Mouse (Mus musculus): Measurements from ENCODE around the gene Lmf1.

The Lmf1 gene

GRCm38 (mm10) chr17:25571453-25571820 lies 7.4 kb upstream of the Lmf1 start:
- peaks cover 92% of the 10 kb centered on the region for H3K27me3 ChIP-seq (ENCODE audit: insufficient read depth, low read length)
- H3K4me1 ChIP-seq (replicated peaks; ENCODE audit: low read depth, low read length) = peaks cover 35% of the 10 kb centered on the region
- peak overlapping the region; percentile 83 for H3K4me3 ChIP-seq (replicated peaks; ENCODE audit: low read length)
- H3K9me3 ChIP-seq (ENCODE audit: low read length) = no peaks in the 10 kb centered on the region
- H3K36me3 ChIP-seq (ENCODE audit: insufficient read depth, low read length) = no peaks in the 10 kb centered on the region
- TF ChIP-seq CTCF (conservative IDR thresholded peaks at IDR 0.05; ENCODE audit: low read length) = no peak
- TF ChIP-seq NANOG (IDR thresholded peaks at IDR 0.05; ENCODE audit: borderline replicate concordance, low read length) = no peak
- no peak for TF ChIP-seq POU5F1 (IDR thresholded peaks at IDR 0.05; ENCODE audit: borderline replicate concordance, low read length)

DNA sequence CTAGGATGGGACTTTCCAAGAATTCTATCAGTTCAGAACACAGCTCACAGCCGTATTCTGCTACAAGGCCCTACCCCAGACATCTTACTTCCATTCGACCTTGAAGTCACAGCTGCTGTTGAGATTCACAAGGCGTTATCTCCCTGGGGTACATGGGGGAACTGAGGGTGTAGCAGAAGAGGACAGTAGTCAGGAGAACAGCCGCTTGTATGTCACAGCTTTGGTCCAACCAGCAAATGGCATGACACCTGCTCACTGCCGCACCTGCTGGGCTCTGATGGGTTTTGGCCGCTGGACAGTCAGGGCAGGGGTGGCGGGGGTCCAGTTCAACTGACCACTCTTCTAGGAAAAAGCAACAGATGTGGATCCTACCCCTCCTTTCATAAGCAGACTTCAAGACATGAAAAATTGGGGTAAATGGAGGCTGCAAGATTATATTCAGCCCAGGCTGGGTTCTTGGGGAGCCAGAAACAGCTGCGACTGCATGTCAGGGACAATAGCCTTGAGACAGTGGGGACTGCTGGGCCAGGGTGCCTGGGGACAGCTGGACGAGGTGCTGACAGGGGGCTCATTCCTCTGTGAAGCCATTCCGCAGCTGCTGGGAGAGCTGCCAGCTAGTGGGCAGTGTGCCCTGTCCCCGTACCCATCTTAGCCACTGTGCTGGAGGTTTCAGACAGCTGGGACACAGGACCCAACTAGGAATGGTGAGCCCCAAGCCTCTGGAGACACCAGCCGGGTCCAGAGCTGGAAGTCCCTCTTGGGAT lies 3.5 kb upstream of the Lmf1 start:
- no peak for TF ChIP-seq POU5F1 (IDR thresholded peaks at IDR 0.05; ENCODE audit: borderline replicate concordance, low read length)
- TF ChIP-seq NANOG (IDR thresholded peaks at IDR 0.05; ENCODE audit: borderline replicate concordance, low read length) = no peak
- no peak for TF ChIP-seq CTCF (conservative IDR thresholded peaks at IDR 0.05; ENCODE audit: low read length)
- H3K36me3 ChIP-seq (ENCODE audit: insufficient read depth, low read length) = peaks cover 4% of the 10 kb centered on the region; the same call in 1 of the 2 replicates
- H3K4me3 ChIP-seq (replicated peaks; ENCODE audit: low read length) = no peak overlapping the region
- no peaks in the 10 kb centered on the region for H3K9me3 ChIP-seq (ENCODE audit: low read length)
- H3K4me1 ChIP-seq (replicated peaks; ENCODE audit: low read depth, low read length) = peaks cover 29% of the 10 kb centered on the region
- H3K27me3 ChIP-seq (ENCODE audit: insufficient read depth, low read length) = peaks cover 71% of the 10 kb centered on the region

DNA sequence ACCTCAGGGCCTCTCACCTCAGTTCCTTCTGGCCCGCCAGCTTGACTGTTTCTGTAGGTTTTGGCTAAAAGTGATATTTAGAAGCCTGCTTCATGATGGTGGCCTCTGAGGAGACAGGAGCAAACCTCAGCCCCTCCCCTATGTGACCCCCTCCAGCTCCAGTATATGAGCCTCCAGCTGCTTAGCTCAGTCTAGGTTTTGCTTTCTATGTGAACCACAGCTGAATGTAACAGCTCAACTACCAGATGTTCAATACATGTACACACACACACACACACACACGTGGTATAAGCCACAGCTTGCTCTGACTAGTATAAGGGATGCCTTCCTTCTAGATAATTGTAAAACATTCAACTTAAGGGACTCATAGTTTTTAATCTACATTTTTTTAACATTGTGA lies 2.9 kb upstream of the Lmf1 start:
- TF ChIP-seq NANOG (IDR thresholded peaks at IDR 0.05; ENCODE audit: borderline replicate concordance, low read length) (no peak), CTCF (conservative IDR thresholded peaks at IDR 0.05; ENCODE audit: low read length) (no peak), POU5F1 (IDR thresholded peaks at IDR 0.05; ENCODE audit: borderline replicate concordance, low read length) (no peak)
- peaks cover 8% of the 10 kb centered on the region; the same call in 1 of the 2 replicates for H3K36me3 ChIP-seq (ENCODE audit: insufficient read depth, low read length)
- peaks cover 69% of the 10 kb centered on the region for H3K27me3 ChIP-seq (ENCODE audit: insufficient read depth, low read length)
- no peaks in the 10 kb centered on the region for H3K9me3 ChIP-seq (ENCODE audit: low read length)
- no peak overlapping the region for H3K4me3 ChIP-seq (replicated peaks; ENCODE audit: low read length)
- H3K4me1 ChIP-seq (replicated peaks; ENCODE audit: low read depth, low read length) = peaks cover 34% of the 10 kb centered on the region

GRCm38 (mm10) chr17:25577263-25577662 lies 1.6 kb upstream of the Lmf1 start:
- Histone ChIP-seq H3K27me3 (ENCODE audit: insufficient read depth, low read length) (peaks cover 57% of the 10 kb centered on the region), H3K4me3 (replicated peaks; ENCODE audit: low read length) (no peak overlapping the region), H3K4me1 (replicated peaks; ENCODE audit: low read depth, low read length) (peaks cover 40% of the 10 kb centered on the region), H3K9me3 (ENCODE audit: low read length) (no peaks in the 10 kb centered on the region), H3K36me3 (ENCODE audit: insufficient read depth, low read length) (peaks cover 8% of the 10 kb centered on the region; the same call in 1 of the 2 replicates)
- no peak for TF ChIP-seq POU5F1 (IDR thresholded peaks at IDR 0.05; ENCODE audit: borderline replicate concordance, low read length)
- TF ChIP-seq NANOG (IDR thresholded peaks at IDR 0.05; ENCODE audit: borderline replicate concordance, low read length) = no peak
- TF ChIP-seq CTCF (conservative IDR thresholded peaks at IDR 0.05; ENCODE audit: low read length) = no peak

DNA sequence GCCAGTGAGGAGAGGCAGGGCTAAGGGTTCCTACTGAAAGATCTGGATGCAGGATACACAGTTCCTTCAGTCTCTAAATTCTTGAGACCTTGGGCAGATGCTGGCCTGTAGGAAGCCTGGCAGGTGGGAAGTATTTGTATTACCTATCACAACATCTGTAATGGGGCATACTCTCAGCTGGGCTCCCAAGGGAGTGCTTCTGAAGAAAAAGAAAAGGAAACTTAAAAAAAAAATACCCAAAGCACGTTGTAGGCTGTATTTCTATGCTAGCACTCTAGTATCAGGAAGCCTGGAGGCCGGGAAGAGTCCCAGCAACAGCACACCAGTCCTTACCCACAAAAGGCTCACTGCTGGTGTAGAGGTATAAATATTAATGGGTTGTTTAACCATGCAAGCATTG lies 1.2 kb upstream of the Lmf1 start:
- Histone ChIP-seq H3K27me3 (ENCODE audit: insufficient read depth, low read length) (peaks cover 53% of the 10 kb centered on the region), H3K4me1 (replicated peaks; ENCODE audit: low read depth, low read length) (peaks cover 44% of the 10 kb centered on the region), H3K4me3 (replicated peaks; ENCODE audit: low read length) (no peak overlapping the region), H3K36me3 (ENCODE audit: insufficient read depth, low read length) (peaks cover 8% of the 10 kb centered on the region; the same call in 1 of the 2 replicates), H3K9me3 (ENCODE audit: low read length) (no peaks in the 10 kb centered on the region)
- TF ChIP-seq POU5F1 (IDR thresholded peaks at IDR 0.05; ENCODE audit: borderline replicate concordance, low read length) = no peak
- no peak for TF ChIP-seq CTCF (conservative IDR thresholded peaks at IDR 0.05; ENCODE audit: low read length)
- no peak for TF ChIP-seq NANOG (IDR thresholded peaks at IDR 0.05; ENCODE audit: borderline replicate concordance, low read length)

- no peak for TF ChIP-seq CTCF (conservative IDR thresholded peaks at IDR 0.05; ENCODE audit: low read length)
- TF ChIP-seq NANOG (IDR thresholded peaks at IDR 0.05; ENCODE audit: borderline replicate concordance, low read length) = no peak
- no peak for TF ChIP-seq POU5F1 (IDR thresholded peaks at IDR 0.05; ENCODE audit: borderline replicate concordance, low read length)
- H3K36me3 ChIP-seq (ENCODE audit: insufficient read depth, low read length) = peaks cover 8% of the 10 kb centered on the region; the same call in 1 of the 2 replicates
Observed at GRCm38 (mm10) chr17:25579332-25580047, 605 bp downstream of the Lmf1 start.

GRCm38 (mm10) chr17:25582076-25582475 lies 3.2 kb downstream of the Lmf1 start:
- H3K36me3 ChIP-seq (ENCODE audit: insufficient read depth, low read length) = peaks cover 33% of the 10 kb centered on the region
- H3K27me3 ChIP-seq (ENCODE audit: insufficient read depth, low read length) = peaks cover 10% of the 10 kb centered on the region
- H3K4me1 ChIP-seq (replicated peaks; ENCODE audit: low read depth, low read length) = peaks cover 52% of the 10 kb centered on the region
- no peak overlapping the region for H3K4me3 ChIP-seq (replicated peaks; ENCODE audit: low read length)
- TF ChIP-seq CTCF (conservative IDR thresholded peaks at IDR 0.05; ENCODE audit: low read length) = no peak
- TF ChIP-seq NANOG (IDR thresholded peaks at IDR 0.05; ENCODE audit: borderline replicate concordance, low read length) = no peak
- TF ChIP-seq POU5F1 (IDR thresholded peaks at IDR 0.05; ENCODE audit: borderline replicate concordance, low read length) = no peak
- H3K9me3 ChIP-seq (ENCODE audit: low read length) = no peaks in the 10 kb centered on the region

More at GRCm38 (mm10) chr17:25579332-25580047, 605 bp downstream of the Lmf1 start:
- H3K9me3 ChIP-seq (ENCODE audit: low read length) = no peaks in the 10 kb centered on the region
- peaks cover 52% of the 10 kb centered on the region for H3K4me1 ChIP-seq (replicated peaks; ENCODE audit: low read depth, low read length)
- peak overlapping the region; percentile 89 for H3K4me3 ChIP-seq (replicated peaks; ENCODE audit: low read length)
- H3K27me3 ChIP-seq (ENCODE audit: insufficient read depth, low read length) = peaks cover 35% of the 10 kb centered on the region

DNA sequence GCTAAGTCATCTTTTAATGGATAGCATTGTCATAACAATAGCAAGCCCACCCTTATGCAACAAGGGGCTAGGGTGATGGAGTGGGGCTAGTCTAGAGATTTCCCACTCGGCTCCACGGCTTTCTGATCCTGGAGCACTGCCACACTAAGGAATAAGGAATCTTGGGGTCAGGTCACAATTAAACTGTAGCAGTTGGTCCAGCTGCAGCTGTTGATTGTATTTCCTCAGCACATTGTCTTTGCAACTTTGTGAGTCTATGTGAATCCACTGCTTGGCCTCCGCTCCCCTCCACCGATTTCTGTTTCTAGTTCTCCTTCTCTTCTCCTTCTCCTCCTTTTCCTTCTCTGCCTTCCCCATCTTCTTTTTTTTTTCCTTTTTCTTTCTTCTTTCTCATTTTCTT lies 4.2 kb downstream of the Lmf1 start:
- H3K9me3 ChIP-seq (ENCODE audit: low read length) = no peaks in the 10 kb centered on the region
- H3K4me1 ChIP-seq (replicated peaks; ENCODE audit: low read depth, low read length) = peaks cover 58% of the 10 kb centered on the region
- no peak for TF ChIP-seq NANOG (IDR thresholded peaks at IDR 0.05; ENCODE audit: borderline replicate concordance, low read length)
- no peak for TF ChIP-seq POU5F1 (IDR thresholded peaks at IDR 0.05; ENCODE audit: borderline replicate concordance, low read length)
- TF ChIP-seq CTCF (conservative IDR thresholded peaks at IDR 0.05; ENCODE audit: low read length) = no peak
- peaks cover 43% of the 10 kb centered on the region for H3K36me3 ChIP-seq (ENCODE audit: insufficient read depth, low read length)
- H3K27me3 ChIP-seq (ENCODE audit: insufficient read depth, low read length) = 0 out of 2 replicates have a peak, but pooled peaks cover 1% of the 10 kb centered on the region
- no peak overlapping the region for H3K4me3 ChIP-seq (replicated peaks; ENCODE audit: low read length)

Data from E14TG2a.4 (cell line).